Comparison of ENCODE assay signal across 8 mouse cellular contexts in the genomic region with DNA sequence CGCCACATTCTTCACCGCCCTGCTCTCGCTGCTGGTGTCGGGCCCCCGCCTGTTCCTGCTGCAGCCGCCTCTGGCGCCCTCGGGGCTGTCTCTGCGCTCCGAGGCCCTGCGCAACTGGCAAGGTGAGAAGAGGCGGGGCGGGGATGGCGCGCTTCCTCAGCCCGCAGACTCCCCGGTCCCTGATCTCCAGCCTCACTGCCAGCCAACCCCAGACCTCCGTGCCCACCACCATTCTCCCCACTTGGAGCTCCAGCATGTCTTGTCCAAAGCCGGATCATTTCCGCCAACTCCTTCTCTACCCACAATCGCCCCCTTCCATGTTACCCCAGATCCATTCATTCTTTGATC. TPM values are rescaled to one million over a fixed set of nuclear protein-coding genes. Genes with fewer than 3 reads are reported as not detected.
A peak's percentile ranks its signal among the peaks of the same experiment; 100 is the strongest.
DNase-seq lines count a peak whose midpoint lies in the region; ATAC-seq and TF ChIP-seq lines count a peak whose summit lies in the region.

No protein-coding gene starts in this region.

- no peaks in the 10 kb centered on the region for H3K27me3 ChIP-seq in lung, embryonic 16.5 days (ENCODE audit: control insufficient read depth, insufficient read depth, low read depth, low read length)
- H3K27me3 ChIP-seq in erythroblast, embryonic 14.5 days (ENCODE audit: control insufficient read depth) = no peaks in the 10 kb centered on the region
- no peaks in the 10 kb centered on the region for H3K27me3 ChIP-seq in limb, embryonic 14.5 days (ENCODE audit: control insufficient read depth, insufficient read depth, low read length)
- no peaks in the 10 kb centered on the region for H3K27me3 ChIP-seq in stomach, embryonic 14.5 days (ENCODE audit: control insufficient read depth, insufficient read depth, low read length)

- no peaks in the 10 kb centered on the region for H3K9me3 ChIP-seq in lung, embryonic 16.5 days (ENCODE audit: control insufficient read depth, low read length)
- H3K9me3 ChIP-seq in erythroblast, embryonic 14.5 days (ENCODE audit: control insufficient read depth, low read length) = no peaks in the 10 kb centered on the region
- no peaks in the 10 kb centered on the region for H3K9me3 ChIP-seq in limb, embryonic 14.5 days (ENCODE audit: control insufficient read depth, low read length)
- H3K9me3 ChIP-seq in stomach, embryonic 14.5 days (ENCODE audit: control insufficient read depth, low read depth, low read length) = no peaks in the 10 kb centered on the region

- peak overlapping the region; percentile 75 for H3K27ac ChIP-seq in lung, embryonic 16.5 days (ENCODE audit: low read length)
- peak overlapping the region; percentile 68 for H3K27ac ChIP-seq in limb, embryonic 14.5 days (replicated peaks; ENCODE audit: low read depth, low read length)
- peak overlapping the region; percentile 45 for H3K27ac ChIP-seq in stomach, embryonic 14.5 days (ENCODE audit: low read length)

- no peak for TF ChIP-seq POLR2A in limb, embryonic 14.5 days (IDR thresholded peaks at IDR 0.05; ENCODE audit: borderline replicate concordance, extremely low read depth, insufficient read depth, insufficient read length)

- H3K4me1 ChIP-seq in lung, embryonic 16.5 days (replicated peaks; ENCODE audit: control insufficient read depth, insufficient read depth, low read length) = peaks cover 8% of the 10 kb centered on the region
- peaks cover 26% of the 10 kb centered on the region for H3K4me1 ChIP-seq in erythroblast, embryonic 14.5 days (ENCODE audit: control insufficient read depth)
- H3K4me1 ChIP-seq in limb, embryonic 14.5 days (ENCODE audit: control insufficient read depth, insufficient read depth, low read length) = peaks cover 8% of the 10 kb centered on the region; the same call in 1 of the 2 replicates
- H3K4me1 ChIP-seq in stomach, embryonic 14.5 days (ENCODE audit: control insufficient read depth, insufficient read depth, low read length) = peaks cover 8% of the 10 kb centered on the region

- WGBS in lung, embryonic 16.5 days = under 1% methylated on average over 21 of the region's 21 CpGs
- WGBS in limb, embryonic 14.5 days = 0% methylated on average over 11 of the region's 21 CpGs
- WGBS in stomach, embryonic 14.5 days = 0% methylated on average over 21 of the region's 21 CpGs

- no peak for DNase-seq in lung, adult 18-20 months
- no peak for DNase-seq in limb, embryonic 14.5 days (ENCODE audit: low spot score)
- no peak for DNase-seq in spleen, postnatal 10 days (ENCODE audit: low spot score in 2 of 2)
- DNase-seq in testis, postnatal 10 days (ENCODE audit: low spot score) = no peak
- no peak for DNase-seq in right cerebral cortex, postnatal 36 days (ENCODE audit: low spot score in 2 of 2)

- H3K4me2 ChIP-seq in lung, embryonic 16.5 days (ENCODE audit: low read depth, low read length) = peak overlapping the region; percentile 85
- H3K4me2 ChIP-seq in limb, embryonic 14.5 days (replicated peaks; ENCODE audit: low read depth, low read length, severe bottlenecking) = peak overlapping the region; percentile 52
- H3K4me2 ChIP-seq in stomach, embryonic 14.5 days (replicated peaks; ENCODE audit: low read depth, low read length) = peak overlapping the region; percentile 84

- peak overlapping the region; percentile 90 for H3K9ac ChIP-seq in lung, embryonic 16.5 days (ENCODE audit: low read length)
- peak overlapping the region; percentile 70 for H3K9ac ChIP-seq in limb, embryonic 14.5 days (ENCODE audit: low read depth, low read length, severe bottlenecking)
- peak overlapping the region; percentile 62 for H3K9ac ChIP-seq in stomach, embryonic 14.5 days (replicated peaks; ENCODE audit: low read depth, low read length)

- H3K4me3 ChIP-seq in lung, embryonic 16.5 days (ENCODE audit: low read length) = peak overlapping the region; percentile 88
- peak overlapping the region; percentile 81 for H3K4me3 ChIP-seq in erythroblast, embryonic 14.5 days (replicated peaks)
- peak overlapping the region; percentile 86 for H3K4me3 ChIP-seq in limb, embryonic 14.5 days (replicated peaks; ENCODE audit: low read length)
- peak overlapping the region; percentile 65 for H3K4me3 ChIP-seq in stomach, embryonic 14.5 days (ENCODE audit: low read depth, low read length)

- ATAC-seq in lung, embryonic 16.5 days (ENCODE audit: low read depth) = peak; percentile 68
- peak; percentile 78 for ATAC-seq in limb, embryonic 14.5 days (ENCODE audit: low FRiP score, low read depth)
- ATAC-seq in stomach, embryonic 14.5 days (ENCODE audit: insufficient number of reproducible peaks, insufficient read depth, low FRiP score, low read depth) = peak; percentile 75

- peaks cover 13% of the 10 kb centered on the region for H3K36me3 ChIP-seq in lung, embryonic 16.5 days (ENCODE audit: control insufficient read depth, insufficient read depth, low read length)
- H3K36me3 ChIP-seq in erythroblast, embryonic 14.5 days (ENCODE audit: control insufficient read depth) = peaks cover 9% of the 10 kb centered on the region
- peaks cover 17% of the 10 kb centered on the region for H3K36me3 ChIP-seq in limb, embryonic 14.5 days (ENCODE audit: control insufficient read depth, insufficient read depth, low read length)
- H3K36me3 ChIP-seq in stomach, embryonic 14.5 days (ENCODE audit: control insufficient read depth, insufficient read depth, low read length) = peaks cover 8% of the 10 kb centered on the region; the same call in 1 of the 2 replicates

RNA-seq across cellular contexts. Expression of a gene that starts 0.4 kb away (rescaled TPM):
- 30.8 and 33.1 TPM in 2 replicates for polyA plus RNA-seq in lung, embryonic 16.5 days (2015; fragmentation: Nextera tagmentation; extraction: Ambion mirVana)
- polyA plus RNA-seq in erythroblast, embryonic 14.5 days (2012) = 0.07 and 0.35 TPM in 2 replicates
- 30.6 and 39.5 TPM in 2 replicates for polyA plus RNA-seq in limb, embryonic 14.5 days (2012; rRNA removed)
- 38.9 and 41.6 TPM in 2 replicates for polyA plus RNA-seq in limb, embryonic 14.5 days (2014; fragmentation: Nextera tagmentation; extraction: Ambion mirVana)
- polyA plus RNA-seq in stomach, embryonic 14.5 days (2014; fragmentation: Nextera tagmentation; extraction: Ambion mirVana) = 51.2 and 60.5 TPM in 2 replicates

RNA-seq across cellular contexts. Expression of a gene that starts 37.1 kb away (rescaled TPM):
- polyA plus RNA-seq in lung, embryonic 16.5 days (2015; fragmentation: Nextera tagmentation; extraction: Ambion mirVana) = 77.4 and 83.5 TPM in 2 replicates
- polyA plus RNA-seq in erythroblast, embryonic 14.5 days (2012) = 2.5 and 2.6 TPM in 2 replicates
- 99.2 and 132 TPM in 2 replicates for polyA plus RNA-seq in limb, embryonic 14.5 days (2012; rRNA removed)
- 64.7 and 71.6 TPM in 2 replicates for polyA plus RNA-seq in limb, embryonic 14.5 days (2014; fragmentation: Nextera tagmentation; extraction: Ambion mirVana)
- 70.5 and 79.7 TPM in 2 replicates for polyA plus RNA-seq in stomach, embryonic 14.5 days (2014; fragmentation: Nextera tagmentation; extraction: Ambion mirVana)

RNA-seq across cellular contexts. Expression of a gene that starts 59.9 kb away (rescaled TPM):
- 2.9 and 5.5 TPM in 2 replicates for polyA plus RNA-seq in lung, embryonic 16.5 days (2015; fragmentation: Nextera tagmentation; extraction: Ambion mirVana)
- polyA plus RNA-seq in erythroblast, embryonic 14.5 days (2012) = 0.03 TPM in 1 of 2 replicates, not detected in the other
- polyA plus RNA-seq in limb, embryonic 14.5 days (2012; rRNA removed) = 1.7 and 2.1 TPM in 2 replicates
- polyA plus RNA-seq in limb, embryonic 14.5 days (2014; fragmentation: Nextera tagmentation; extraction: Ambion mirVana) = 1.8 and 2.3 TPM in 2 replicates
- 1.9 and 3.6 TPM in 2 replicates for polyA plus RNA-seq in stomach, embryonic 14.5 days (2014; fragmentation: Nextera tagmentation; extraction: Ambion mirVana)

Comparison
In these comparisons a context has a peak if more than half of its experiments do, and no peak if none do; other contexts are left out.
1. RNA of a gene that starts 0.4 kb away (polyA plus RNA-seq): 51.2 to 60.5 TPM in stomach, embryonic 14.5 days, 30.6 to 41.6 TPM in limb, embryonic 14.5 days and 30.8 to 33.1 TPM in lung, embryonic 16.5 days; 0.07 to 0.35 TPM in erythroblast, embryonic 14.5 days; every median in the first group is over 10 times any median in the second.
2. RNA of a gene that starts 37.1 kb away (polyA plus RNA-seq): 64.7 to 132 TPM in limb, embryonic 14.5 days, 77.4 to 83.5 TPM in lung, embryonic 16.5 days and 70.5 to 79.7 TPM in stomach, embryonic 14.5 days; 2.5 to 2.6 TPM in erythroblast, embryonic 14.5 days; every median in the first group is over 10 times any median in the second.
3. Peak in every context shown above with its lines, with median percentiles within 50 percentile points of each other: ATAC-seq, H3K27ac ChIP-seq, H3K4me2 ChIP-seq, H3K4me3 ChIP-seq and H3K9ac ChIP-seq.